ENCODE assay signal across 8 mouse cellular contexts in the genomic region with DNA sequence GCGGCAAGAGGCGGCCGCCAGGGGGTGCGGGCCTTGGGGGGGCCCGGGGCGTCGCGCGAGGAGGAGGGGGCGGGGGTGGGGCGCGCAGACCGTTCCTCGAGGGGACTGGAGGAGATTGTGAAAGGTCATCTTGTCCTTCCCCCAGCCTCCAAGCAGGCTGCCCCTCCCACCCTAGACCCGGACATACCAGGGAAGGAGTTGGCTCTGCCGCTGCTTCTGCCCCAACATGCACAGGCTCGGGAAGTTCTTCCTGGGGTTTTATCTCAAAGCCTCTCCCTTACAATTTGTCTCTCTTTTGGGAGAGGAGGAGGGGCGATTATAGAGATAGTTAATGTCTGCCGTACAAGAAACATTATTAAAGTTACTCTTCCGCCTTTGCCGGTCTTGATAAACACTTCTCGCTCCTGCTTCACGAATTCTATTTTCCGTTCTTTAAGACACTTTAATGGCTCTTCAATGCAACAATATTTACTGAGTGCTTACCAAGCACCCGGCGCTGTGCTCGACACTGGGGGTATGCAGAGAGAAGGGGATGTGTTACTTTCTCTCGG. TPM values are rescaled to one million over a fixed set of nuclear protein-coding genes. Genes with fewer than 3 reads are reported as not detected.
DNase-seq lines count a peak whose midpoint lies in the region; ATAC-seq and TF ChIP-seq lines count a peak whose summit lies in the region.

No protein-coding gene starts in this region.

- peaks cover 36% of the 10 kb centered on the region for H3K36me3 ChIP-seq in G1E (replicated peaks)
- H3K36me3 ChIP-seq in heart, embryonic 11.5 days (ENCODE audit: control insufficient read depth, insufficient read depth, low read length), result no peaks in the 10 kb centered on the region
- H3K36me3 ChIP-seq in kidney, embryonic 16.5 days (ENCODE audit: insufficient read depth, low read length), result no peaks in the 10 kb centered on the region
- H3K36me3 ChIP-seq in stomach, embryonic 15.5 days, result no peaks in the 10 kb centered on the region

- peak overlapping the region; percentile 71 for H3K4me3 ChIP-seq in G1E (ENCODE audit: low read depth, low read length)
- H3K4me3 ChIP-seq in heart, embryonic 11.5 days (ENCODE audit: low read depth, low read length), result peak overlapping the region; percentile 75
- H3K4me3 ChIP-seq in kidney, embryonic 16.5 days (ENCODE audit: low read length), result peak overlapping the region; percentile 69
- H3K4me3 ChIP-seq in stomach, embryonic 15.5 days (replicated peaks), result peak overlapping the region; percentile 64

- H3K4me2 ChIP-seq in heart, embryonic 11.5 days, result peak overlapping the region; percentile 85
- H3K4me2 ChIP-seq in kidney, embryonic 16.5 days (replicated peaks; ENCODE audit: low read depth, low read length), result peak overlapping the region; percentile 87
- H3K4me2 ChIP-seq in stomach, embryonic 15.5 days, result peak overlapping the region; percentile 67

- no peaks in the 10 kb centered on the region for H3K27me3 ChIP-seq in G1E (ENCODE audit: insufficient read depth, low read length)
- no peaks in the 10 kb centered on the region for H3K27me3 ChIP-seq in heart, embryonic 11.5 days (ENCODE audit: control insufficient read depth, insufficient read depth, low read length)
- H3K27me3 ChIP-seq in kidney, embryonic 16.5 days (ENCODE audit: insufficient read depth, low read length), result no peaks in the 10 kb centered on the region
- H3K27me3 ChIP-seq in stomach, embryonic 15.5 days (replicated peaks), result no peaks in the 10 kb centered on the region

- WGBS in heart, embryonic 11.5 days (ENCODE audit: insufficient replicate concordance), result 1% methylated on average over 14 of the region's 28 CpGs
- under 1% methylated on average over 18 of the region's 28 CpGs for WGBS in kidney, embryonic 16.5 days
- whole genome bisulfite sequencing in stomach, embryonic 15.5 days, result 2% methylated on average over 18 of the region's 28 CpGs

- DNase-seq in 416B (ENCODE audit: low read depth) (peak; percentile 85), G1E (ENCODE audit: low spot score) (peak; percentile 73)
- peak; percentile 57 to 61 for DNase-seq in cerebellum, postnatal 36 days
- DNase-seq in lung, postnatal 36 days, result peak; percentile 75
- DNase-seq in natural killer cell, adult 2 months (ENCODE audit: low spot score in 2 of 2), result no peak

- no peaks in the 10 kb centered on the region for H3K9me3 ChIP-seq in G1E (replicated peaks)
- no peaks in the 10 kb centered on the region for H3K9me3 ChIP-seq in heart, embryonic 11.5 days (replicated peaks; ENCODE audit: control insufficient read depth, low read length)
- no peaks in the 10 kb centered on the region for H3K9me3 ChIP-seq in kidney, embryonic 16.5 days (ENCODE audit: low read length)
- H3K9me3 ChIP-seq in stomach, embryonic 15.5 days, result no peaks in the 10 kb centered on the region

- no peak for TF ChIP-seq CTCF in G1E (IDR thresholded peaks at IDR 0.05; ENCODE audit: low read depth, low read length)

- peak; percentile 42; the same call in 1 of the 2 replicates for ATAC-seq in G1E (ENCODE audit: extremely low read depth, insufficient number of reproducible peaks, low FRiP score, poor library complexity, severe bottlenecking)
- ATAC-seq in heart, embryonic 11.5 days (replicated peaks; ENCODE audit: insufficient number of reproducible peaks, low FRiP score, low TSS enrichment), result peak; percentile 49
- ATAC-seq in kidney, embryonic 16.5 days (ENCODE audit: low FRiP score, low TSS enrichment), result peak; percentile 31; the same call in 1 of the 2 replicates
- ATAC-seq in stomach, embryonic 15.5 days (ENCODE audit: insufficient read depth, low FRiP score, low read depth), result peak; percentile 12; the same call in 1 of the 2 replicates

- H3K9ac ChIP-seq in heart, embryonic 11.5 days (ENCODE audit: low read depth, low read length), result peak overlapping the region; percentile 86
- peak overlapping the region; percentile 89 for H3K9ac ChIP-seq in kidney, embryonic 16.5 days (replicated peaks; ENCODE audit: low read length)
- peak overlapping the region; percentile 60 for H3K9ac ChIP-seq in stomach, embryonic 15.5 days

- H3K4me1 ChIP-seq in G1E (ENCODE audit: insufficient read depth, low read depth, low read length), result peaks cover 65% of the 10 kb centered on the region
- peaks cover 46% of the 10 kb centered on the region for H3K4me1 ChIP-seq in heart, embryonic 11.5 days (ENCODE audit: control insufficient read depth, insufficient read depth, low read length)
- H3K4me1 ChIP-seq in kidney, embryonic 16.5 days (ENCODE audit: insufficient read depth, low read length), result peaks cover 74% of the 10 kb centered on the region
- peaks cover 27% of the 10 kb centered on the region for H3K4me1 ChIP-seq in stomach, embryonic 15.5 days

- H3K27ac ChIP-seq in heart, embryonic 11.5 days (ENCODE audit: low read depth, low read length), result peak overlapping the region; percentile 98
- H3K27ac ChIP-seq in kidney, embryonic 16.5 days (ENCODE audit: low read length), result peak overlapping the region; percentile 96
- H3K27ac ChIP-seq in stomach, embryonic 15.5 days, result peak overlapping the region; percentile 94

RNA-seq across cellular contexts. Expression of a gene that starts 0.6 kb away (rescaled TPM):
- total RNA-seq in G1E (2014; fragmentation: Nextera tagmentation) (0.58 and 2.5 TPM in 2 replicates), G1E (2017) (0.12 and 0.27 TPM in 2 replicates)
- polyA plus RNA-seq in G1E (2012), result 0.19 and 0.29 TPM in 2 replicates
- 0.48 and 1.0 TPM in 2 replicates for polyA plus RNA-seq in heart, embryonic 11.5 days (2014; fragmentation: Nextera tagmentation; extraction: Ambion mirVana)
- 1.0 and 1.6 TPM in 2 replicates for polyA plus RNA-seq in kidney, embryonic 16.5 days (2015; fragmentation: Nextera tagmentation; extraction: Ambion mirVana)
- polyA plus RNA-seq in stomach, embryonic 15.5 days (2015; fragmentation: Nextera tagmentation; extraction: Ambion mirVana), result 10.1 and 14.2 TPM in 2 replicates

RNA-seq across cellular contexts. Expression of a gene that starts 5.7 kb away (rescaled TPM):
- total RNA-seq in G1E (2014; fragmentation: Nextera tagmentation), result 28.1 and 29.6 TPM in 2 replicates
- 16.4 and 16.9 TPM in 2 replicates for total RNA-seq in G1E (2017)
- 83.1 and 97.0 TPM in 2 replicates for polyA plus RNA-seq in G1E (2012)
- 22.0 and 22.8 TPM in 2 replicates for polyA plus RNA-seq in heart, embryonic 11.5 days (2014; fragmentation: Nextera tagmentation; extraction: Ambion mirVana)
- 38.9 and 39.2 TPM in 2 replicates for polyA plus RNA-seq in kidney, embryonic 16.5 days (2015; fragmentation: Nextera tagmentation; extraction: Ambion mirVana)
- 30.8 and 32.9 TPM in 2 replicates for polyA plus RNA-seq in stomach, embryonic 15.5 days (2015; fragmentation: Nextera tagmentation; extraction: Ambion mirVana)

RNA-seq across cellular contexts. Expression of a gene that starts 27.4 kb away (rescaled TPM):
- total RNA-seq in G1E (2014; fragmentation: Nextera tagmentation), result not detected in 2 replicates
- 0.16 and 0.23 TPM in 2 replicates for total RNA-seq in G1E (2017)
- polyA plus RNA-seq in G1E (2012), result not detected in 2 replicates
- not detected in 2 replicates for polyA plus RNA-seq in heart, embryonic 11.5 days (2014; fragmentation: Nextera tagmentation; extraction: Ambion mirVana)
- polyA plus RNA-seq in kidney, embryonic 16.5 days (2015; fragmentation: Nextera tagmentation; extraction: Ambion mirVana), result not detected in 2 replicates
- not detected in 2 replicates for polyA plus RNA-seq in stomach, embryonic 15.5 days (2015; fragmentation: Nextera tagmentation; extraction: Ambion mirVana)

RNA-seq across cellular contexts. Expression of a gene that starts 30.3 kb away (rescaled TPM):
- total RNA-seq in G1E (2014; fragmentation: Nextera tagmentation) (33.9 and 37.5 TPM in 2 replicates), G1E (2017) (3.1 and 3.4 TPM in 2 replicates)
- polyA plus RNA-seq in G1E (2012), result 30.3 and 32.2 TPM in 2 replicates
- polyA plus RNA-seq in heart, embryonic 11.5 days (2014; fragmentation: Nextera tagmentation; extraction: Ambion mirVana), result 57.5 and 58.3 TPM in 2 replicates
- polyA plus RNA-seq in kidney, embryonic 16.5 days (2015; fragmentation: Nextera tagmentation; extraction: Ambion mirVana), result 92.1 and 97.8 TPM in 2 replicates
- 85.7 and 102 TPM in 2 replicates for polyA plus RNA-seq in stomach, embryonic 15.5 days (2015; fragmentation: Nextera tagmentation; extraction: Ambion mirVana)

Comparison
In these comparisons a context has a peak if more than half of its experiments do, and no peak if none do; other contexts are left out.
1. DNase-seq: peak in 416B (single experiment), G1E (single experiment), cerebellum, postnatal 36 days (2 of 2) and lung, postnatal 36 days (single experiment); none in natural killer cell, adult 2 months (0 of 2).
2. Peak in every context shown above with its lines, with median percentiles within 50 percentile points of each other: ATAC-seq, H3K4me3 ChIP-seq, H3K27ac ChIP-seq, H3K4me2 ChIP-seq and H3K9ac ChIP-seq.